Mouse (Mus musculus) frontal cortex, postnatal 10 days (tissue): Measurements from ENCODE around the gene Spesp1.
A peak's percentile ranks its signal among the peaks of the same experiment; 100 is the strongest.

Source experiments
- DNase-seq, 2 experiments: peaks; one replicate each; pipeline ENCODE4 v3.0.0; 2022; ENCODE audit warnings: low spot score in 2 of 2, mixed read lengths in 1 of 2

Spesp1 gene

GRCm38 (mm10) chr9:62281991-62282390, at the start of gene Spesp1:
TSS of gene Spesp1 (minus strand) at chr9:62282208.
- no peak for DNase-seq

GRCm38 (mm10) chr9:62325965-62326364, 44.0 kb upstream of the Spesp1 start:
- no peak for DNase-seq

GRCm38 (mm10) chr9:62323816-62324215, 41.8 kb upstream of the Spesp1 start:
- no peak for DNase-seq

- DNase-seq = no peak
These were observed 36.7 kb upstream of the Spesp1 start for GRCm38 (mm10) chr9:62318729-62319128.

GRCm38 (mm10) chr9:62315556-62315955, 33.5 kb upstream of the Spesp1 start:
- no peak for DNase-seq

- DNase-seq = no peak
These were observed 14.9 kb upstream of the Spesp1 start for GRCm38 (mm10) chr9:62296891-62297290.

GRCm38 (mm10) chr9:62295006-62295698, 13.1 kb upstream of the Spesp1 start:
- peak; percentile 66 to 80 for DNase-seq

GRCm38 (mm10) chr9:62287633-62288025, 5.6 kb upstream of the Spesp1 start:
- no peak for DNase-seq

- DNase-seq = peak in 1 of 2 experiments; percentile 73
These were observed 5.1 kb upstream of the Spesp1 start for GRCm38 (mm10) chr9:62286967-62287632.

GRCm38 (mm10) chr9:62284266-62284665, 2.3 kb upstream of the Spesp1 start:
- DNase-seq = peak; percentile 37 to 49

GRCm38 (mm10) chr9:62276899-62277298, 5.1 kb downstream of the Spesp1 start:
- no peak for DNase-seq

GRCm38 (mm10) chr9:62270775-62271399, 11.1 kb downstream of the Spesp1 start:
- no peak for DNase-seq

- no peak for DNase-seq
These were observed 12.8 kb downstream of the Spesp1 start for GRCm38 (mm10) chr9:62269161-62269560.

GRCm38 (mm10) chr9:62265278-62265677, 16.7 kb downstream of the Spesp1 start:
- DNase-seq = no peak

- no peak for DNase-seq
These were observed 18.4 kb downstream of the Spesp1 start for GRCm38 (mm10) chr9:62263652-62264051.

- DNase-seq = no peak
These were observed 20.6 kb downstream of the Spesp1 start for GRCm38 (mm10) chr9:62261406-62261805.

GRCm38 (mm10) chr9:62261006-62261405, 21.0 kb downstream of the Spesp1 start:
- DNase-seq = no peak

- DNase-seq = no peak
These were observed 24.0 kb downstream of the Spesp1 start for GRCm38 (mm10) chr9:62258005-62258404.

- DNase-seq = no peak
These were observed 26.0 kb downstream of the Spesp1 start for GRCm38 (mm10) chr9:62255896-62256576.

GRCm38 (mm10) chr9:62253736-62254443, 28.1 kb downstream of the Spesp1 start:
- DNase-seq = no peak

- DNase-seq = no peak
These were observed 31.7 kb downstream of the Spesp1 start for GRCm38 (mm10) chr9:62250296-62250695.
